Mouse (Mus musculus): ENCODE results near the gene Tnni3k. TPM values are rescaled to one million over a fixed set of nuclear protein-coding genes. Genes with fewer than 3 reads are reported as not detected.

Tnni3k gene
- polyA plus RNA-seq, 1 experiment from 2014 or later = not detected

- no peaks in the 10 kb centered on the region for H3K9me3 ChIP-seq
- no peak overlapping the region for H3K9ac ChIP-seq
- no peaks in the 10 kb centered on the region for H3K4me1 ChIP-seq
- WGBS = 52% methylated on average over 8 of the region's 8 CpGs
- H3K36me3 ChIP-seq = no peaks in the 10 kb centered on the region
- ATAC-seq (ENCODE audit: insufficient read depth, low FRiP score, low read depth) = no peak
- H3K27ac ChIP-seq = no peak overlapping the region
- H3K4me3 ChIP-seq (replicated peaks) = no peak overlapping the region
- H3K4me2 ChIP-seq = no peak overlapping the region
- H3K27me3 ChIP-seq (replicated peaks) = no peaks in the 10 kb centered on the region
Observed at GRCm38 (mm10) chr3:154927757-154928156, 127.5 kb downstream of the Tnni3k start.

DNA sequence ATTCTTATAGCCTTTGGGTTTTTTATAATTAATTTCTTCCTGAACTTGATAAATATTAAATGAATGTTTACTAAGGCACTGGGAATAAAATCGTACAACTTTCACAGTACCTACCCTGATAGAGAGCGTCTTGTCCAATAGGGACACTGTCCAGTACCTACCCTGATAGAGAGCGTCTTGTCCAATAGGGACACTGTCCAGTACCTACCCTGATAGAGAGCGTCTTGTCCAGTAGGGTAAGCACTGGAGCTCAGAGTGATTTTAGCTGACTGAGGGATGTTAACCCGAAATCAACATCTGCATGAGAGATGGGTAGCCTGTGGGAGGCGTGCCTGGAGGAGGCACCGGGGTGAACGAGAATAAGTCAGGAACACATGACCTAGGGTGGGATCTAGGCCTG, 130.3 kb downstream of the Tnni3k start:
- H3K4me1 ChIP-seq = no peaks in the 10 kb centered on the region
- H3K4me3 ChIP-seq (replicated peaks) = no peak overlapping the region
- H3K27ac ChIP-seq = no peak overlapping the region
- H3K36me3 ChIP-seq = no peaks in the 10 kb centered on the region
- H3K4me2 ChIP-seq = no peak overlapping the region
- H3K9me3 ChIP-seq = no peaks in the 10 kb centered on the region
- no peaks in the 10 kb centered on the region for H3K27me3 ChIP-seq (replicated peaks)
- H3K9ac ChIP-seq = no peak overlapping the region
- no peak; the same call in 1 of the 2 replicates for ATAC-seq (ENCODE audit: insufficient read depth, low FRiP score, low read depth)
- 86% methylated on average over 8 of the region's 8 CpGs for WGBS

GRCm38 (mm10) chr3:154915566-154915965, 139.6 kb downstream of the Tnni3k start:
- H3K36me3 ChIP-seq = no peaks in the 10 kb centered on the region
- 61% methylated on average over 1 of the region's 1 CpGs for WGBS

GRCm38 (mm10) chr3:154913641-154914040, 141.6 kb downstream of the Tnni3k start:
- no peak overlapping the region for H3K4me2 ChIP-seq
- H3K36me3 ChIP-seq = no peaks in the 10 kb centered on the region
- no peak overlapping the region for H3K27ac ChIP-seq
- H3K9ac ChIP-seq = no peak overlapping the region
- WGBS = 74% methylated on average over 6 of the region's 6 CpGs
- H3K27me3 ChIP-seq (replicated peaks) = no peaks in the 10 kb centered on the region
- no peak overlapping the region for H3K4me3 ChIP-seq (replicated peaks)
- no peaks in the 10 kb centered on the region for H3K9me3 ChIP-seq
- no peak for ATAC-seq (ENCODE audit: insufficient read depth, low FRiP score, low read depth)
- H3K4me1 ChIP-seq = no peaks in the 10 kb centered on the region

More at GRCm38 (mm10) chr3:154915566-154915965, 139.6 kb downstream of the Tnni3k start:
- no peak for ATAC-seq (ENCODE audit: insufficient read depth, low FRiP score, low read depth)
- Histone ChIP-seq H3K9ac (no peak overlapping the region), H3K4me3 (replicated peaks) (no peak overlapping the region), H3K27ac (no peak overlapping the region), H3K9me3 (no peaks in the 10 kb centered on the region), H3K27me3 (replicated peaks) (no peaks in the 10 kb centered on the region), H3K4me1 (no peaks in the 10 kb centered on the region), H3K4me2 (no peak overlapping the region)

DNA sequence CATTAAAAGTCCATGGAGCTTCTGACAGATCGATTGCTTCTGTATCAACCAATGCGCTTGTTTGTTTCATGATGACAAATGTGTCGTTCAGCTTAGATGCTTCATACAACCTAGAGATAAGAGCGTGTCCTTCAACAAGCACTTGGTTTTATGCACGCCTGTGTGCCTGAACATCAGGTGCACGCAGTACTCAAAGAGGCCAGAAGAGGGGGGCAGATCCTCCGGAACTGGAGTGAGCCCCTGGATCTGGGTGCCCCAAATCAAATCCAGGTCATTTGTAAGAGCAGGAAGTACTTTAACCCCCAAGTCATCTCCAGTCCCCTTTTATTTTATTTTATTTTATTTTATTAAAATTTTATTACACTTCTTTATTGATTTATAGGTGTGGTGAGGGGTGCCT, 158.5 kb downstream of the Tnni3k start:
- Histone ChIP-seq H3K4me3 (replicated peaks) (no peak overlapping the region), H3K9ac (no peak overlapping the region), H3K4me1 (no peaks in the 10 kb centered on the region), H3K4me2 (no peak overlapping the region), H3K27ac (no peak overlapping the region), H3K9me3 (no peaks in the 10 kb centered on the region), H3K27me3 (replicated peaks) (no peaks in the 10 kb centered on the region), H3K36me3 (no peaks in the 10 kb centered on the region)
- 61% methylated on average over 7 of the region's 7 CpGs for WGBS
- no peak for ATAC-seq (ENCODE audit: insufficient read depth, low FRiP score, low read depth)

DNA sequence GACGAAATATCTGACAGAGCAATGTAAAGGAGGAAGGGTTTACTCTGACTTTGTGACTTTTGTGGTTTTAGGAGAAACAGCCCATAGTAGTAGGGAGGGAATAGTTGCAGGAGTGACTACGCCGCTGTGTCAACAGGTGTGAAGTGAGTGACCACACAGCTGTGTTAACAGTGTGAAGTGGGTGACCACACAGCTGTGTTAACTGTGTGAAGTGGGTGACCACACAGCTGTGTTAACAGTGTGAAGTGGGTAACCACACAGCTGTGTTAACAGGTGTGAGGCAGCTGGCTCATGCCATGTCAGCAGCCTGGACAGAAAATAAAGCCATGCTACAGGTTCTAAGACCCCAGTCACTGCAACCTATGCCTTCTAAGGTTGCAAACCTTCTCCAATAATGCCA, 162.0 kb downstream of the Tnni3k start:
- Histone ChIP-seq H3K27ac (no peak overlapping the region), H3K36me3 (no peaks in the 10 kb centered on the region), H3K27me3 (replicated peaks) (no peaks in the 10 kb centered on the region), H3K4me2 (no peak overlapping the region), H3K9ac (no peak overlapping the region), H3K4me1 (no peaks in the 10 kb centered on the region), H3K9me3 (no peaks in the 10 kb centered on the region), H3K4me3 (replicated peaks) (no peak overlapping the region)
- no peak for ATAC-seq (ENCODE audit: insufficient read depth, low FRiP score, low read depth)
- WGBS = 76% methylated on average over 3 of the region's 3 CpGs

DNA sequence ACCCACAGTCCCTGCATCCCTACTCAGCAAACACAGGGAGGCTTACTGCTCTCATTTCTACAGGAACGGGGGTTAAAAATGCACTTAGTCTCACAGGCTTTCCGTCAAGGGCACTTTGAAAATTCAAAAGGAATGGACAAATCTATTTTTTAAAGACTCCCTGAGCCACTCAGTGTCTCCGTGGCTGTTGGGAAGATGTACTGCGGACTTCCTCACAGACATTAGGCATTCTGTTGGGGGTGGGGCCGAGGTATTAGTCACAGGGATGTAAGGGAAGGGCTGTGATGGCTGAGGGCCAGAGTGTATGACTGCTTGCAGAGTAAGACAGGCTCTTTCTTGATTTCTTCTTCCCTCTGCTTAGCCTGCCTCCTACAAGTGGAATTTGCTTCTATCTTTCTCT, 169.8 kb downstream of the Tnni3k start:
- Histone ChIP-seq H3K4me1 (no peaks in the 10 kb centered on the region), H3K27me3 (replicated peaks) (no peaks in the 10 kb centered on the region), H3K36me3 (no peaks in the 10 kb centered on the region), H3K4me3 (replicated peaks) (no peak overlapping the region), H3K9me3 (no peaks in the 10 kb centered on the region), H3K27ac (no peak overlapping the region), H3K4me2 (0 out of 2 replicates have a peak overlapping the region, but pooled peaks have one; percentile 19), H3K9ac (no peak overlapping the region)
- 14% methylated on average over 5 of the region's 5 CpGs for WGBS
- ATAC-seq (ENCODE audit: insufficient read depth, low FRiP score, low read depth) = peak; percentile 75; the same call in 1 of the 2 replicates

- Histone ChIP-seq H3K4me1 (no peaks in the 10 kb centered on the region), H3K9ac (no peak overlapping the region), H3K9me3 (no peaks in the 10 kb centered on the region), H3K36me3 (no peaks in the 10 kb centered on the region), H3K27me3 (replicated peaks) (no peaks in the 10 kb centered on the region), H3K27ac (no peak overlapping the region), H3K4me2 (no peak overlapping the region), H3K4me3 (replicated peaks) (no peak overlapping the region)
- 16% methylated on average over 5 of the region's 5 CpGs for WGBS
- no peak for ATAC-seq (ENCODE audit: insufficient read depth, low FRiP score, low read depth)
Observed at GRCm38 (mm10) chr3:154885048-154885447, 170.2 kb downstream of the Tnni3k start.

DNA sequence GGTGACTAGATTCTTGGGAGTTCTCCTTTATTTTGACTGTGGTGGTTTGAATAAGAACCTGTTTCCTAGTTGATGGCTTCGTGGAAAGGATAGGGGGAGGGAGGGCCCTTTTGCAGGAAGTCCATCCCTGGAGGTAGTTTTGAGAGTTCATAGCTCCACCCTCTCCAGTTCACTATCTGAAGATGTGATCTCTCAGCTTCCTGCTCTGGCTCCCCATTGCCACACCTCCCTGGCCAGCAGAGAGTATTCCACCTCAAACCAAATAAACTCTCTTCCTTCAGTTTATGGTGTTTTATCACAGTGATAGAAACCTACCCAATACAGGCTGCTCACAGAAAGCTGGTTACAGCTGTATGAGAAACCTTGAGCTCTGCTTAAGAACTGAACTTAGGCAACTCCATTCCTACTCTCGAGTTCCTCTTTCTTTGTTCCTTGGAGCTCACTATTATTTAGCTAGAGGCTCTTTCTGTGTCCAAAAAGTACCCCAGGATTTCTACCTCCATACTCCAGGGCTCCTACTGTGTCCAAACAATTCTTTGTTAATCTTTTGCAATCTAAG, 173.7 kb downstream of the Tnni3k start:
- ATAC-seq (ENCODE audit: insufficient read depth, low FRiP score, low read depth) = no peak
- Histone ChIP-seq H3K4me2 (no peak overlapping the region), H3K9me3 (no peaks in the 10 kb centered on the region), H3K27ac (no peak overlapping the region), H3K4me3 (replicated peaks) (no peak overlapping the region), H3K9ac (no peak overlapping the region), H3K36me3 (no peaks in the 10 kb centered on the region), H3K27me3 (replicated peaks) (no peaks in the 10 kb centered on the region), H3K4me1 (no peaks in the 10 kb centered on the region)
- 65% methylated on average over 2 of the region's 2 CpGs for WGBS

DNA sequence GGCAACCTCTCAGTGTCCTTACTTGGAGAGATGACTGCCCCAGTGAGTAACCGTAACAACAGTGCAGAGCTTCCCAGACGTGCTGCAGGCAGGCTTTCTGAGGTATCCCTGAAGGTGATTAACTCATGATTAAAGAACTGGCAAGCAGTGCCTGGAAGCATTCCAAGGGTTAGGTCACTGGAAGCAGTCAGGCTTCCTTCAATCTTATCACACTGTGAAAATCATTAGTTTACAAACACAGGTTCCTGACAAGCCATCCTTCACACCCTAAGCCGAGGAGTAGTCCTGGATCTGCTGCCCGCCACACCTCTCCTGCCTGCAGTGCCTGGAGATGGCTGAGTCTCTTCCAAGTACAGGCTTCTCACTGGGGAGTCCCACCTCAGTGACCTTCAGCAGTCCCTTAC, 174.7 kb downstream of the Tnni3k start:
- no peak overlapping the region for H3K4me3 ChIP-seq (replicated peaks)
- peak; percentile 61 for ATAC-seq (ENCODE audit: insufficient read depth, low FRiP score, low read depth)
- H3K4me1 ChIP-seq = no peaks in the 10 kb centered on the region
- 33% methylated on average over 4 of the region's 4 CpGs for WGBS
- no peak overlapping the region for H3K4me2 ChIP-seq
- no peak overlapping the region for H3K27ac ChIP-seq
- H3K9ac ChIP-seq = no peak overlapping the region
- no peaks in the 10 kb centered on the region for H3K36me3 ChIP-seq
- H3K27me3 ChIP-seq (replicated peaks) = no peaks in the 10 kb centered on the region
- no peaks in the 10 kb centered on the region for H3K9me3 ChIP-seq

GRCm38 (mm10) chr3:154880108-154880507, 175.1 kb downstream of the Tnni3k start:
- Histone ChIP-seq H3K4me1 (no peaks in the 10 kb centered on the region), H3K27ac (no peak overlapping the region), H3K9ac (no peak overlapping the region), H3K9me3 (no peaks in the 10 kb centered on the region), H3K4me2 (no peak overlapping the region), H3K4me3 (replicated peaks) (no peak overlapping the region), H3K36me3 (no peaks in the 10 kb centered on the region), H3K27me3 (replicated peaks) (no peaks in the 10 kb centered on the region)
- 67% methylated on average over 5 of the region's 5 CpGs for WGBS
- no peak; the same call in 1 of the 2 replicates for ATAC-seq (ENCODE audit: insufficient read depth, low FRiP score, low read depth)

DNA sequence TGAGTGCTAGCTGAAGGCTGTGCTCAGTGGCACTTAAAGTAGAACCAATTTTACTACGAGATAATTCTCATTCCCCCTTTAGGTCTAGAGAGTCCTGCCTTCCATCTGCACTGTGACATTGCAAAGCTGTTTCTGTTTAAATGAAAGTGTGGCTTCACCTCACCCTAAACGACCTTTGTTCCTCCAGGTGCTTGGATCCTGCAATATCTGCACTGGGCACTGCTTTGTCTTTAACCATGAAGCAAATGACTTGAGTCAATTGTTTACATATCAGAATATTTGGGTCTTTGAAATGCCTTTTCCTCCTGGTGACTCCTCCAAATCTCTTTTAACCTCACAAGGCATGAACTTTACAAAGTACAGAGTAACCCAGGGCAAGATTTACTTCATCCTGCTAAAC, 175.7 kb downstream of the Tnni3k start:
- no peak overlapping the region for H3K27ac ChIP-seq

DNA sequence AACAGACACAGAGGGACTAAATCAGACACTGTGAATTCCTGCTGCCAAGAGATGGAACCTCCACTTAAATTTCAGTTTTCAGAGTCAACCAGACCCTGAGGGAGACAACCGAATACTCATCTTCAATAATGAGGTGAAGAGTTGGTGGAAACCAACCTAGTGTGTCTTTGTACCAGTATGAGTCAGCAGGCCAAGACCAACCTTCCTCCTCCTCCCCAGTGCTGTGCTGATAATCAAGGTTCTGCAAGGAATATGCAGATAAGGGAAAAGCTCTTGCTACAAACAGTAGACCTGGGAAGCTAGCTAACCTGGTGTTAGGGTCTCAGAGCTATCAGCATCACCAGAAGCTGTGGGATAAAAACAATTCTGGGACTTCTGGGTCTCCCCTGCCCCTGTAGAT, 176.1 kb downstream of the Tnni3k start:
- Histone ChIP-seq H3K9me3 (no peaks in the 10 kb centered on the region), H3K4me3 (replicated peaks) (no peak overlapping the region), H3K4me2 (no peak overlapping the region), H3K36me3 (no peaks in the 10 kb centered on the region), H3K27me3 (replicated peaks) (no peaks in the 10 kb centered on the region), H3K27ac (no peak overlapping the region), H3K9ac (no peak overlapping the region), H3K4me1 (no peaks in the 10 kb centered on the region)
- 87% methylated on average over 1 of the region's 1 CpGs for WGBS
- no peak; the same call in 1 of the 2 replicates for ATAC-seq (ENCODE audit: insufficient read depth, low FRiP score, low read depth)

More for the DNA sequence above, 175.7 kb downstream of the Tnni3k start:
- H3K36me3 ChIP-seq = no peaks in the 10 kb centered on the region
- ATAC-seq (ENCODE audit: insufficient read depth, low FRiP score, low read depth) = no peak
- no peaks in the 10 kb centered on the region for H3K4me1 ChIP-seq
- no peak overlapping the region for H3K4me3 ChIP-seq (replicated peaks)
- 23% methylated on average over 2 of the region's 2 CpGs for WGBS
- H3K9ac ChIP-seq = no peak overlapping the region
- H3K4me2 ChIP-seq = no peak overlapping the region
- no peaks in the 10 kb centered on the region for H3K9me3 ChIP-seq
- H3K27me3 ChIP-seq (replicated peaks) = no peaks in the 10 kb centered on the region

Data from stomach, embryonic 15.5 days (tissue).